Mouse (Mus musculus) liver, embryonic 16.5 days (tissue): Measurements from ENCODE around the gene Pcdh7. TPM values are rescaled to one million over a fixed set of nuclear protein-coding genes. Genes with fewer than 3 reads are reported as not detected.
"Not testable (repeated sequence)": the region's sequence is repeated elsewhere in the genome, so short reads cannot be mapped to it uniquely, and the experiment has no call there.

Experiments
- ATAC-seq: fragments of 200-750 bp; cut with Nextera tagmentation; 2 replicates; pipeline ENCODE4 v1.8.0; 2017; ENCODE audit warnings: low read depth, mild to moderate bottlenecking, moderate number of reproducible peaks, moderate library complexity
- H3K27ac ChIP-seq: fragments of 300-500 bp; sonication (generic); 2 replicates; pipeline ENCODE4 v1.5.1; 2014; ENCODE audit warnings: mild to moderate bottlenecking, low read length
- H3K27me3 ChIP-seq: fragments of 300-500 bp; sonication (generic); 2 replicates; pipeline ENCODE4 v1.6.1; 2014; ENCODE audit warnings: low read depth, low read length, mixed read lengths; ENCODE audit not compliant: control insufficient read depth, insufficient read depth
- H3K36me3 ChIP-seq: fragments of 300-500 bp; sonication (generic); 2 replicates; pipeline ENCODE4 v1.6.1; 2014; ENCODE audit warnings: mild to moderate bottlenecking; ENCODE audit not compliant: control insufficient read depth, insufficient read depth
- H3K4me1 ChIP-seq: fragments of 300-500 bp; sonication (generic); 2 replicates; pipeline ENCODE4 v1.6.1; 2014; ENCODE audit warnings: low read depth, low read length, mixed read lengths; ENCODE audit not compliant: control insufficient read depth
- H3K4me2 ChIP-seq: fragments of 300-500 bp; sonication (generic); 2 replicates; pipeline ENCODE4 v1.6.1; 2014; ENCODE audit warnings: low read depth, low read length, mixed read lengths
- H3K4me3 ChIP-seq: fragments of 300-500 bp; sonication (generic); 2 replicates; pipeline ENCODE4 v1.5.1; 2014; ENCODE audit warnings: low read depth, mild to moderate bottlenecking, low read length
- H3K9ac ChIP-seq: fragments of 300-500 bp; sonication (generic); 2 replicates; pipeline ENCODE4 v1.6.1; 2014; ENCODE audit warnings: low read depth, low read length
- H3K9me3 ChIP-seq: fragments of 300-500 bp; sonication (generic); replicated peaks from 2 replicates; pipeline ENCODE4 v1.6.1; 2016; ENCODE audit warnings: low read length; ENCODE audit not compliant: control insufficient read depth
- WGBS: fragments of 180-500 bp; shearing (Covaris S2); extraction: QIAGEN DNeasy Blood & Tissue Kit; methylation state at CpG from one replicate; pipeline ENCODE4 v1.1.7; 2014; ENCODE audit not compliant: insufficient replicate concordance; 5-methylcytosine and 5-hydroxymethylcytosine counted together
- polyA plus RNA-seq: library from polyadenylated mRNA; unstranded; fragments of >200 nt; fragmentation: Nextera tagmentation; extraction: Ambion mirVana; gene quantifications from 2 replicates; pipeline ENCODE4 v1.2.1, GENCODE M21; 2015

Pcdh7 gene
- polyA plus RNA-seq, 1 experiment from 2014 or later = 0.31 TPM

DNA sequence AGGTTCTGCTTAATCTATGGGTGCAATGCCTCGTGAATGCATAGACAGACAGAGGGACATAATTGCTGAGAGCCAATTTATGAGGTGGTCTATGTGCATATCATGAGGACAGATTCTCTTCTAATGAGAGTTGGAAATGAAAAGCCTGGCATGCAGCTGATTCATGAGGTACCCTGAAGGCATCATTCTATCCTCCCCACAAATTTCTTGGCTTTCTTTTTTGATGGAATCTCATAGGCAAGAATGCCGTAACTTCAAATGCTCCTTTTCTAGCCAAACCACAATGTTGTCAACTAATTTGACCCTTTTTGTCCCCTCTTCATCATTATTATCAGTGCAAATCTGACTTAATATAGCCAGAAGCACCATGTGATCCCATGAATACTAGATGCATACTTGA, 426.1 kb downstream of the Pcdh7 start:
- WGBS = 56% methylated on average over 2 of the region's 2 CpGs
- Histone ChIP-seq H3K9me3 (no peaks in the 10 kb centered on the region), H3K27ac (no peak overlapping the region), H3K4me3 (no peak overlapping the region), H3K36me3 (no peaks in the 10 kb centered on the region), H3K4me1 (no peaks in the 10 kb centered on the region), H3K4me2 (no peak overlapping the region), H3K9ac (no peak overlapping the region), H3K27me3 (no peaks in the 10 kb centered on the region)
- no peak for ATAC-seq

GRCm38 (mm10) chr5:58153966-58154365, 436.2 kb downstream of the Pcdh7 start:
- Histone ChIP-seq H3K36me3 (no peaks in the 10 kb centered on the region), H3K4me2 (no peak overlapping the region), H3K27me3 (no peaks in the 10 kb centered on the region), H3K9ac (no peak overlapping the region), H3K4me3 (no peak overlapping the region), H3K27ac (no peak overlapping the region), H3K9me3 (no peaks in the 10 kb centered on the region), H3K4me1 (no peaks in the 10 kb centered on the region)
- no peak for ATAC-seq
- WGBS = 66% methylated on average over 5 of the region's 5 CpGs

DNA sequence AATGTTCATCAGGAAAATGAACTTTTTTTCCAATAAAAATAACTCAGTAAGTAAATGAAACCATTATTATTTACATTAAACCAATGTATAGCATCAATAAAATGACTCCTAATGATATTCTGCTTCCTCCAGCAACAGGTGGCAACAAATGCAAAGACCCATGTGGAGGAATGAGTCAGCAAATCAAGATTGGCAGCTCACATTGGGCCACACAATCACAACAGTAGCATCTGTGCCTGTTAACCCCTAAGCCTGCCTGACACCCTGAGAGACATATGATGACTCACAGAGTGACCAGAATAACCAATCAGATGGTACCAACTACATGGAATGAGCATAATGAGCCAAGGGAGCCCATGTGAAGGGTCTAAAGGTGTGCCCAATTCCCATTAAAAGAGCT, 454.5 kb downstream of the Pcdh7 start:
- Histone ChIP-seq H3K27ac (no peak overlapping the region), H3K4me1 (no peaks in the 10 kb centered on the region), H3K4me2 (no peak overlapping the region), H3K36me3 (no peaks in the 10 kb centered on the region), H3K9me3 (no peaks in the 10 kb centered on the region), H3K27me3 (no peaks in the 10 kb centered on the region), H3K4me3 (no peak overlapping the region), H3K9ac (no peak overlapping the region)
- ATAC-seq = no peak

- not testable (repeated sequence) for H3K36me3 ChIP-seq, H3K9ac ChIP-seq, H3K27me3 ChIP-seq, H3K4me3 ChIP-seq, H3K4me1 ChIP-seq, H3K27ac ChIP-seq, H3K9me3 ChIP-seq, ATAC-seq, H3K4me2 ChIP-seq
These were observed 456.6 kb downstream of the Pcdh7 start for GRCm38 (mm10) chr5:58174335-58174734.

- Histone ChIP-seq H3K4me2 (no peak overlapping the region), H3K36me3 (no peaks in the 10 kb centered on the region), H3K9ac (no peak overlapping the region), H3K9me3 (no peaks in the 10 kb centered on the region), H3K4me3 (no peak overlapping the region), H3K4me1 (no peaks in the 10 kb centered on the region), H3K27ac (no peak overlapping the region), H3K27me3 (no peaks in the 10 kb centered on the region)
- 76% methylated on average over 3 of the region's 3 CpGs for WGBS
- no peak for ATAC-seq
These were observed 457.8 kb downstream of the Pcdh7 start for GRCm38 (mm10) chr5:58175532-58175931.
